Mouse (Mus musculus) embryo, embryonic 10 days (tissue): Measurements from ENCODE around the gene Ksr2.

Experiments
- DNase-seq: peaks from one replicate; pipeline ENCODE4 v3.0.0-alpha.2; 2015; ENCODE audit warnings: low spot score

Ksr2 gene

DNA sequence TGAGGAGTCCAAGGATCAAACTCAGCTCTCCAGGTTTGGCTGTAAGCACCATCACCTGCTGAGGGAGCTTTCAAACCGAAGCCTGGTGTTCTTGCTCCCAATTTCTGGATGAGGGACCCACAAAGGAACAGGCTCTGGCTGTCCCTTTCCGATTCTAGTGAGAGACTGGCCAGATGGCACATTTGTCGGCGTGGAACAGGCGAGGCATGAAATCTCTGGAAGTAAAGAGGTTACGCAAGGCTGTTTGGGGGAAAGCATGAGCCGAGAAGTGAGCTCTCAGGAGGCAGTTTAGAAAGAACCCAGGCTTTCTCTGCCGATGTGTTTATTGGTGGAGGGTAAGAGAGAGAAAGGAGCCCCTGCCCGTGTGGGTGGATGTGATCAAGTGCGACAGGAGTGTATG lies 109.2 kb downstream of the Ksr2 start:
- DNase-seq: no peak

- DNase-seq: no peak
These were observed 117.2 kb downstream of the Ksr2 start for GRCm38 (mm10) chr5:117530991-117531390.

- DNase-seq: no peak
These were observed 125.4 kb downstream of the Ksr2 start for GRCm38 (mm10) chr5:117539221-117539620.

- DNase-seq: peak; percentile 14
These were observed 127.9 kb downstream of the Ksr2 start for GRCm38 (mm10) chr5:117541654-117542053.

DNA sequence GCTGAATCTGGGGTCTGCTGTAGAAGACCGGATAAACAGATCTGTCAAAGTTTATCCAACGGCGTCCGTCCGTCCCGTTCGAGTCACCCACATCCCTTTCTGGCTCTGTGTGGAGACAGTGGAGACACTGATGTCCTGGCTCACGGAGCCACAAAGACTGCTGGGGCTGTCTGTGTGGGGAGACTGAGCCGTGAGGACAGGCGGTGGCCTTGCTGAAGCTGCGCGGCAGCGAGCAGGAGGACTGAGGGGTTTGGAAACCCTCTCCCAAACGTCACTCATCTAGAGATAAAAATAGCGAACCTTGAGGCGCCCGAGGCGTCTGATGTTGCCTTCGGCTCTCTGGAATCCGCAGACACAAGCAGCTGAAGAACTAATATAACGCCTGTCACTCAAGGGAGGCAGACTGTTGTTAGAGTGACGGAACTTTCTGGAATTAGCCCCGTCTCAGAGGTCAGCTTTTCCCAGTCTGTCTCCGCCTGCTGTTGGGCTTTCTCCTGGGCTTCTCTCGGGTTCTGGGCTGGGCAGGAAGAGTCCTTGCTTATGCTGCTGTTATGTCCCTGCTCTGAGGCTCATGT lies 133.0 kb downstream of the Ksr2 start:
- DNase-seq: peak; percentile 16

- no peak for DNase-seq
These were observed 137.2 kb downstream of the Ksr2 start for GRCm38 (mm10) chr5:117550992-117551391.

GRCm38 (mm10) chr5:117552096-117552495 lies 138.3 kb downstream of the Ksr2 start:
- DNase-seq: no peak

- no peak for DNase-seq
These were observed 140.7 kb downstream of the Ksr2 start for GRCm38 (mm10) chr5:117554505-117554904.

DNA sequence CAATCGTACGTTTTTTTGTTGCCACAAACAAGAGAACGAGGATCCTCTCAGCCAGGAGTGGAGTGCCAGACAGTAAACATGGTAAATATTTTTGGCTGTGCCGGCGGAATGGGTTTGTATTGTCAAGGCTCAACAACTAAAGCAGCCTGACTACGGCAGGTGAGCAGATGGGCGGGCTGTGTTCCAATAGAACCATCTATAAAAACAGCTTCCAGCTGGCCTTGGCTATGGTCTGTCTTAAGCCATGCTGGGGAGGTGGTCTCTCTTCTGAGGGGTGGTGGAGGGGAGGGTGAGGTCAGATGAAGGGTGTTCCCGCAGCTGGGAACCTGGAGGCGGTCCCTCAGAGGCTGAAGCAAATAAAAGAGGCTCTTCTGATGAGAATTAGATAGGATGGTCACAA lies 142.8 kb downstream of the Ksr2 start:
- no peak for DNase-seq

- DNase-seq: no peak
These were observed 147.3 kb downstream of the Ksr2 start for GRCm38 (mm10) chr5:117561080-117561479.

GRCm38 (mm10) chr5:117566051-117566665 lies 152.4 kb downstream of the Ksr2 start:
- DNase-seq: peak; percentile 14

DNA sequence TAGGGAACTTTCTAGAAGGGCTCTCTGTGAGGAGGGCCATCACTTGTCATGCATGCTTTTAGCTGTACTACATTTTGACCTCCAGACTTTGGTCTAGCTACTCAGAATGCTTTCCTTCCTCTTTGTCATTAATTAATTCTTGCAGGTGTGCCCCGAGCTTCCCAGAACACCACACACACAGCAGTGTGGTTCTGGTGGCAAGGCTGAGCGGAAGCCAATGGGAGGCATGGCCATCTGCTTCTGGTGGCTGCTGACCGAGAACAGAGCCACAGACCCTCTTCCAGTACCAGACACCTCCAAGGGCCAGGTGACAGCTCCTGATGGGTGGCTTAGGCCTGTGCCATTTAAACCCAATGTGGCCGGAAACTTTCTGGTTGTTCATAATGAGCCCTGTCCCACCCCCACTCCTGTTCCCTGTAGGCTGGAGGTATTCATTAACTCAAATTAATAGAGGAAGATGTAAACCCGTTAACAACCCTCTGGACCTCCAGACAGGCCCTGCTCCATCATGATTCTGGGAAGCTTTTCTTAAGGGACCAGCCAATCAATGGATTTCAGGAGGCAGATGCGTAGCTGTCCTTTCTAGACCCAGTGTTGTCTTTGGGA lies 155.5 kb downstream of the Ksr2 start:
- DNase-seq: no peak

DNA sequence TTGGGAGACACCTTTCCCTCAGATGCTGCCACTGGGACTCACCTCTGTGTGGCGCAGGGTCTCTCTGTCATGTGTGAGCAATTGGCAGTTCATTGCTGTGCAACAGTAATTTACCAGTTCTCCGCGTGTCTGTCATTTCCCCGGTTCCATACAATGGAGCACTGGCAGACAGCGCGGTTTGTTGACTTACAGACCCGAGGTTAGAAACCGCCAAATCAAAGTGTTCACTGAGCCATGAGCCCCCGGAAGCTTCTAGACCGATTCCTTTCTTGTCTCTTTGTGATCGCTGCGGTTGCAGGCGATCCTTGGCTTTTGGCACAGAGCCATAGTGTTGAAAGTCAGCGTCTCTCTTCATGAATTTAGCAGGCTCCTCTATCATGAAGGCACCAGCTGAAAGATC lies 158.6 kb downstream of the Ksr2 start:
- no peak for DNase-seq

- DNase-seq: no peak
These were observed 161.1 kb downstream of the Ksr2 start for GRCm38 (mm10) chr5:117574894-117575293.

GRCm38 (mm10) chr5:117577598-117577997 lies 163.8 kb downstream of the Ksr2 start:
- DNase-seq: no peak

DNA sequence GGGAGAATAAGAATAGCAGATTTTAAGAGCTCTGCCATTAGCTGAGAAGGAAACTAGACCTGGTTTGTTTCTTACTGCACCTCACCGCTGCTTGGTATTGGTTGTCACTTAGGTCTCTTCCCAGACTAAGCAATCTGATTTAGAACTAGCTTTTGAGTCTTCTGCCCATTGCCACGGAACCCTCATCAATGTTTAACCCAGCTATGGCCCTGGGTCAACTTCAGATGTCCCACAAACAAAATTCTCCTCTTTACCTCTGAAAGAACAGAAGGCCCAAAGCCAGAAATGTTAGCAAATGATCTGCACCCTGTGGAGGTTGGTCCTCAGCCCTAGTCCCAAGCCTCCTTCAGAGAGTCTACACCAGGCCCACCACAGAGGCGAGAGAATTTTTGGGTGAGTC lies 167.9 kb downstream of the Ksr2 start:
- no peak for DNase-seq

GRCm38 (mm10) chr5:117584428-117584827 lies 170.6 kb downstream of the Ksr2 start:
- DNase-seq: no peak

DNA sequence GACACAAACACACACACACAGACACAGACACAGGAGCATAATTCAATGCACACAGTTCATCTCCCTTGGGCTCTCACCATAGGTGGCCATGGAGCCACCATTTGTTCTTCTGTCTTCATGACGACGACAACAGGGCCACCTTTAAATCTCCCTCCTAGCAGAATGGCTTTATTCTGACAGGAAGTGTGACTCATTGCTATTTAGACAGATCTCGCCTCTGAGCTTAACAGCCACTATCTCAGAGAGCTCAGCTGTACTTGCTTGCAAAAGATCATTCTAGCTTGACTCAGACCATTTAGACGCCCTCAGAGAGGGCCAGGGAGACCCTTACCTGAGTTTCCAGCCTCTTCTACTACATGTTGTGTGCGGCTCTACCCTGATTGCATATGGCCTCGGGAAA lies 175.5 kb downstream of the Ksr2 start:
- DNase-seq: no peak

DNA sequence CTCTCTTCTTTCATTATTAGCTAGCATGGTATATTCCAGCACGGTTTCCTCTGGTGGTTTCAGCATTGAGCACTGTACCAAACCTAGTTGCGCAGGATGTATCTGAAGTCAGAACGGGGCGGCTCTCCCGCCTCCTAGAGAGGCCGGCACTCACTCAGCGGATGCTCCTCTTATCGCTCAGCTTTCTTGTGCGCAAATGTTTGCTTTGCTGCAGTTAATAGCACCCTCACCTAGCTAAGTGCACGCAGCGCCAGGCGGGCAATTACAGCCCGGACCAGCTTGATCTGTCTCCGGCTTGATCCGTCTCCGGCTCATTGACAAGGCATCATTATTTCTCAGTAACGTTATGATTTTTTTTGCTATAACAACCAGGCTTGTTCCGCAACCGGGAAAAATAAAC lies 179.5 kb downstream of the Ksr2 start:
- DNase-seq: no peak

DNA sequence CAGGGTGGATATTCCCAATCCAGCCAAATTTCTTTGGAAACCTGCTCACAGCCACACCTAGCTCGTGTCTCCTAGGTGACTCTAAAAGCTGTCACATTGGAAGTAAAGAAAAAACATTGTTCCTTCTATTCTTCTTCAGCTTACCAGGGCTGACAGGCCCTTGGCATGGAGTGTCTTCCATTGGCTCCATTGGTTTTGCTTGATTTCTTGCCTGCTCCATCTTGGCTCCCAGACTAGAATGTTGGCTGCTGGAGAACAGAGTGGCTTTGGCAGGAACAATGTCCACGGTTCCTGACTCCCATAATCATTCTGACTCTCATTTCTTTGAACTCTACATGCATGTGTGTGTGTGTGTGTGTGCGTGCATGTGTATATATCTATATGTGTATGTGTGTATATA lies 183.0 kb downstream of the Ksr2 start:
- DNase-seq: no peak

GRCm38 (mm10) chr5:117602026-117602425 lies 188.2 kb downstream of the Ksr2 start:
- DNase-seq: no peak

DNA sequence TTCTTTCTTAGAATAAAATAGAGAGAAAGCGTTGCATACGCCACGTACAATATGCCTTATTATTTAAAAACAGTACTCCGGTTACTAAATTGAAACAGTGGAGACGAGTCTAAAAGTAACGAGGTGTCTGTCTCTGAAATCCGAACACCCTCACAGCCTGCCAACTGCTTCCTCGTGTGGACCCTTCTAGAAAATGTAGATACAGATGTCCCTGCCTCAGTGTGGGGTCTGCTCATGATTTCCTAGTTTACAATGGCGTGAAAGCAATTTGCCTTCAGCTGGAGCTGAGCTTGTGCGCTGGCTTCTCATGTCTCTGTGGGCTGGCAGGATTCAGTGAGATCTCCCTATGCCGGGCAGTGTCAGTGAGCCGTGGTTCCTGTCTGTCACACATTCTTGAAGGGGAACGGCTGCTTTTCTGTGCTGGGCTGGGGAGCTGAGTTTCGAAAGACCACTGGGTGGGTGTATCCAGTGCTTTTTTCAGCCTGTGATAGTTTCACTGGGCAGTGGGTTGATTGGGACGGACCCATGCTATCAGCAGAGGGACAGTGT lies 194.0 kb downstream of the Ksr2 start:
- DNase-seq: peak; percentile 28

DNA sequence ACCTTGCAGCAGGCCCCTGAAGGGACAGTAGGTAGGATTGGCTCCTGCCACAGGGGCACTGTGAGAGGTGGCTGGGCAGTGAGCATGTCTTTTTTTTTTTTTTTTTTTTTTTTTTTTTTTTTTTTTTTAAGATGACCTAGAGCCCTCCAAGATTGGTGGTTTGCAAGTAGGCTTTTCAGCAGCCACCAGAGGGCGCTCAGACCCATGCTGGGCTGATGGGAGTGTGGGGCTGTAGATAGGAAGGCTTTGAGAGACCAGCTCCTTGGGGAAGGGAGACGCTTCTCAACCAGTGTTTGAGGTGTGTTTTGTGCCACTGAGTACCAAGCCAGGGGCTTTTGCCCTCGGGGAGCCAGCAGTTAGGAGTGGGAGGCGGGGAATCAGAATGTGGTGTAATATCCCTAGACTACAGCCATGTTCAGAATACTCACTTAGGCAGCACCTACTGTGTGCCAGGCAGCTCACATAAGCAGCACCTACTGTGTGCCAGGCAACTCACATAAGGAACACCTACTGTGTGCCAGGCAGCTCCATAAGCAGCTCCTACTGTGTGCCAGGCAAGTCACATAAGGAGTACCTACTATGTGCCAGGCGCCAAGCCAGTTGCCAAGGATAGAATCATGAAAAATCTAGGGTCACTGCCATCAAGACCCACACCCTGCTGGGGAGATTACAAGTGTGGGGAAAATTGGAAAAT lies 200.7 kb downstream of the Ksr2 start:
- DNase-seq: peak; percentile 90
